Mouse (Mus musculus): Measurements from ENCODE around the gene Krtap8-1. TPM values are rescaled to one million over a fixed set of nuclear protein-coding genes. Genes with fewer than 3 reads are reported as not detected.

Gene Krtap8-1
- not detected in 2 replicates for polyA plus RNA-seq (2012; rRNA removed)

GRCm38 (mm10) chr16:89487852-89488251 is at the start of gene Krtap8-1:
Gene Krtap8-1, minus strand, starts transcription at chr16:89487952.

GRCm38 (mm10) chr16:89508223-89508622 is 20.5 kb upstream of the Krtap8-1 start, which contains the start of gene Krtap7-1:
Gene Krtap7-1, minus strand, starts transcription at chr16:89508323.

Other genes with a start within 250 kb of the Krtap8-1 start
- gene Krtap21-1, start 84.1 kb downstream of the Krtap8-1 start, polyA plus RNA-seq (2012; rRNA removed), result not detected in 2 replicates
- not detected in 2 replicates for gene Krtap6-2, start 67.8 kb downstream of the Krtap8-1 start, polyA plus RNA-seq (2012; rRNA removed)
- not detected in 2 replicates for gene Krtap7-1, start 20.4 kb upstream of the Krtap8-1 start, polyA plus RNA-seq (2012; rRNA removed)
- not detected in 2 replicates for gene Krtap11-1, start 83.2 kb upstream of the Krtap8-1 start, polyA plus RNA-seq (2012; rRNA removed)